Mouse (Mus musculus) CD4-positive, CD25-positive, alpha-beta regulatory T cell, adult 2 months (primary cell): ENCODE data around the gene Tab2.
A peak's percentile ranks its signal among the peaks of the same experiment; 100 is the strongest.

ENCODE experiments used
- DNase-seq: peaks from one replicate; pipeline ENCODE4 v3.0.0-alpha.2; 2012; ENCODE audit warnings: low read depth, low spot score

Gene Tab2

DNA sequence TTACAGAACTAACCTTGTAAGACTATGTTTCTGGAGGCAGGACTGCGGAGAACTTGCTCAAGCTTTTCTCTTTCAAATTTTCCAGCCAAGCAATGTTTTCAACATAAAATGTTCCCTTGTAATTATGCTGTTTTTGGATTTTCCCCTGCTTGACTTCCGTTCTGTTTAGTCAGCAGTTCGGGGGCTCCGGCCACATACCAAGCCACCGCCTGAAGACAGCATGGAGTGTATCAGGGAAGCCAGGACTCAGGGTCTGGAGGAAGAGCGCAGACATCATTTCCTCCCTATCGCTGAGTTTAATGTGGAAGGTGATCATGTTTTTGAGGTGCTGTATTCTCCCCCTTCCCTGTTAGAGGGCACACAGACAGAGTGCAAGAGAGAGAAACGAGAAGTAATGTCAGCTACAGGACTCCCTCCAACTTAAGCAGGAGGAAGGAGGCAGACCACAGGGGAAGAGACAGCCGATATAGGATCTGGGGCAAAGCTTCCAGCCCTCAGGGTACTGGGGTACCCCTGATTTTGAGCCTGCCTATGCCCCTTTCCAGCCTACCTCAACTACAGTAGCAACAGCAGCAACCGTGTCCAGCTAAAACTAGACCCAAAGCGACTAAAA, 67.7 kb downstream of the Tab2 start:
- no peak for DNase-seq

DNA sequence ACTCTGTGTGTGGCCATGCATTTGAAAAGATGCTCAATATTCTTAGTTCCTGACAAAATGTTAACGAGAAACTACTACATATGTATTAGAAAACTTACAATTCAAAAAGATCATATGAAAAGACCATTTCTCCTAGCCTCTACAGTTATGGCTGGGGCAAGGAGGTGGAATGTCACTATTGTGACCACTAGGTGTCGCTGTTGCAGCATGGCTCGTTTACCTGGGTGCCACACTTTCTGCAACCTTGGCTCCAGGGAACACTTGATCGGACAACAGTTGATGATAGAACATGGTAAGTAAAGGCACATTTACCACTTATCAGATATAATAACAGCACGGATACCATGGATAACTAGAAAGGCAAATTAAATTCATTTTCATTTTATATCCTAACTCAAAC, 72.5 kb downstream of the Tab2 start:
- DNase-seq: peak; percentile 91

DNA sequence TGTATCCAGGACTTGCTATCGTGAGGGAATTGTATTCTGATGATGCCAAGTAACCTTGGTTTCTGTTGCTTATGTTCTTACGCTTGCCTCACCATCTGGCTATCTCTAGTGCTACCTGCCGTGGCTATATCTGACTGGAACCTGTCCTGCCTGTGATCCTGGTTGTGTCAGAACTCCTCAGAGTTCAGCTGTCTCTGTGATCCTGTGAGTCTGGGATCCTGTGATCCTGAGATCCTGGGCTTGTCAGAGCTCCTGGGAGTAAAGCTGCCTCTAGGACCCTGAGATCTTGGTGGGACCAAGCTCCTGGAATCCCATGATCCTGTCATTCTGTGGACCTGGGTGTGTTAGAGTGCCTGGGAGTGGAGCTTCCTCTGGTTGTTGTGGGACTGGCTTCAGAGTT, 74.1 kb downstream of the Tab2 start:
- no peak for DNase-seq

DNA sequence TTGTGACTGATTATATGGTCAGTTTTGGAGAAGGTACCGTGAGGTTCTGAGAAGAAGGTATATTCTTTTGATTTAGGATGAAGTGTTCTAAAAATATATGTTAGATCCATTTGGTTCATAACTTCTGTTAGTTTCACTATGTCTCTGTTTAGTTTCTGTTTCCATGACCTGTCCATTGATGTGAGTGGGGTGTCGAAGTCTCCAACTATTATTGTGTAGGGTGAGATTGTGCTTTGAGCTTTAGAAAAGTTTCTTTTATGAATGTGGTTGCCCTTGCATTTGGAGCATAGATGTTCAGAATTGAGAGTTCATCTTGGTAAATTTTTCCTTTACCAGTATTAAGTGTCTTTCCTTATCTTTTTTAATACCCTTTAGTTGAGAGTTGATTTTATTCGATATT, 75.7 kb downstream of the Tab2 start:
- DNase-seq: peak; percentile 27

GRCm38 (mm10) chr10:7874194-7874593, 81.8 kb downstream of the Tab2 start:
- DNase-seq: no peak

DNA sequence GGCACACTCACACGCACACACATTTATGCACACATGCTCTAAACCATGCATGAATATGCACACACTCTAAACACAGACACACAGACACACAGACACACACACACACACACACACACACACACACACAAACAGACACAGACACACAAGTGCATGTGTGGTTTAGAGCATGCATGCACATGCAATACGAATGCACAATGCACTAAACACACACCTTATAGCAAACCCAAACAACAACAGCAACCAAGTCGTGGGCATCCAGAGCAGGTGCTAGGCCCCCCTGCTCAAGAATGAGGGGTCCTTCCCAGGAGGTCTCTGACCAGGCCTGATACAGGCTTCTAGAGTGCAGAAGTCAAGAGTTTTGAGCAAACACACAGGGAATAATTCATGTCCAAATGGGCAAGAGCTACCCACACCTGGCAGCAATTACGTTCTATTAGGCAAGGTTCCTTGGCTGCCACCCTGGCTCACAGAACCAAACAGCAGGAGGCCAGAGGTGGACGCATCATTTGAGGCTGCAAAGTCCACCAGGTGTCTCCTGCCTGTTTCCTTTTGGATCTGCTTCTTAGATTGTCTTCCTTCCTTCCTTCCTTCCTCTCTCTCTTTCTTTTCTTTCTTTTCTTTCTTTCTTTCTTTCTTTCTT, 84.5 kb downstream of the Tab2 start:
- DNase-seq: no peak

DNA sequence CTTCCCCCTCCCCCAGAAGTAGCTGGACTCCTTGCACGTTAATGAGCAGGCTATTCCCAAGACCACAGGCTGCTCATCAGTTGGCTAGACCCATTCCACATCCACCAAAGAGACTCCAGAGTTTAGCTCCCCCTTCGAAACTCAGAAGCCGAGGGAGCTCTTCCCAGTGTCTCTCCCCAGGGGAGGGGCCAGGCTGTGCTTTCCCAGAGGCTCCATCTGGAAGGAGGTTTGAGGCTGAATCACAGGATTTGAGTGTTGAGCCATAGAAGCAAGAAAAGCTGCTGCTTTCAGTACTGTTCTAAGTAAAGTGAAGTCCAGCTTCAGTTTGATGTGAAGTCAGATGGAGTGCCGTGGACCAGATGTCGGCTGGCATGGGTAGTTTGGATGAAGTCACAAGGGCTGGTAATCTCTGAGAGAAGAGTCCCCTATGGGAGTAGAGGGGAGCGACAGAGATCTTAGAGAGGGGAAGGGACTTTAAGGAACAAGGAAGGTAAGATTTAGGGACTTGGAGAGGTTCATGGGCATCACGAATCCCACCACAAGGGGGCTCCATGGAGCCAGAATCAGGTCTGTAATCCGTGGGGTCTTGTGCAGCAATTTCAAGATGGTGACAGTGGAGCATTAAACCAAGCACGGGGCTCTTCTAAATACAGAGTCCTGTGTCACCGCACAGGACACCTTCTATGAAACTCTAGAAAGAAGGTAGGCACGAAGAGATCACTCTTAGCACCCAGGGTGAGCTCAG, 85.3 kb downstream of the Tab2 start:
- peak; percentile 77 for DNase-seq

DNA sequence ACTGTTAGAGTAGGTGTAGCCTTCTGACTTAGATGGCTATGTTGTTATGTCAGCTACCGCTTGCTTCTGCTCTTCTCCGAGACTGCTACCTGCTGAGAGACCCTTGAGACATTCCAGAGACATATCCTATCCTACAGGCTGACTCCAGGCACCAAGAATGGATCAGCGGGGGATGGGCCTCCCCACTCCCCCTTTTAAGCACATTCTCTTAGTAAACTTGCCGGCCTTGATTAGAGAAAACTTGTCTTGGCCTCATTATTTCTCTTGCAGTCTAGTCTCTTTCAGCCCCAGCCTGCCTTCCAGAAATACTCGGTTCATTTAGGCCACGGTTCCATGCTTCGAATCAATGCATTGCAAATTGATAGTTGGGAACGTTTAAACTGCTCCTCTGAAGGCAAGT, 86.3 kb downstream of the Tab2 start:
- DNase-seq: no peak

- no peak for DNase-seq
These were observed 88.4 kb downstream of the Tab2 start for GRCm38 (mm10) chr10:7867666-7868030.

DNA sequence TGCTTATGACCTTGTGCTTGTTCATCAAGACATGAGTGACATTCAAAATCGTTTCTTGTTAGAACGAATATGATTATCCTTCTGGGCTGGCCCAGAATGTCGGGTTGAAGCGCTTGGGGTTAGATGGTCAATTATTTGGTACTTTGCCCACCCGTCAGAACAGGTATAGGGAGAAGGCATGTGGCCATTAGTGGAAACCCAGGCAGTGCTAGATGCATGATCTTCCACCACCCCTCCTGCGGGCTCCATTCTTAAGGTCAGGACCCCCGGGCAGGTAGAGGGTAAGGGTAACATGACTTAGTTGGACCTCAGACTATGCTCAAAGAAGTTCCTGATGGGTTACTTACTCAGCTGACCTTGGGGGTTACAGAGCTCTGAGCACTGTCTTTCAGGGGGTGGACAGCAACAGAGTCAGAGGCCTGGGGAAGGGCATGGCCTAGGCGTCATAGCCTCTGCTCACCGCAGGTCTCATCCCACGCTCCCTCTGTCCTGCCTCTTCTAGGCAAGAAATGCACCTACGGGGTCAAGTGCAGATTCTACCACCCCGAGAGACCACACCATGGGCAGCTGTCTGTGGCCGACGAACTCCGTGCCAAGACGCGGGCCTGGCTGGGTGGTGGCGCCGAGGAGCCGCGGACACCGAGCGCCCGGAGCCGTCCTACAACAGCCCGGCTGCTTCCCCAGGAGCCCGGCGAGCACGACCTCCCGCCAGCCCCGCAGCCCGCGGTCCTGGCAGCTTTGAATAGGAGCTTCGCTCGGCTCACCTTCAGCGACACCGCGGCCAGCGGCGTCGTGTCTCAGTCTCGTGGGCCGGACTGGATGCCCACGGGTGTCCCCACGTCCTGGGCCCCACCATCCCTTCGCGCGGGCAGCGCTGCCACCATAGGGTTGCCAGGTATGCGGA, 89.0 kb downstream of the Tab2 start:
- DNase-seq: no peak

- no peak for DNase-seq
These were observed 91.2 kb downstream of the Tab2 start for GRCm38 (mm10) chr10:7864806-7865205.

DNA sequence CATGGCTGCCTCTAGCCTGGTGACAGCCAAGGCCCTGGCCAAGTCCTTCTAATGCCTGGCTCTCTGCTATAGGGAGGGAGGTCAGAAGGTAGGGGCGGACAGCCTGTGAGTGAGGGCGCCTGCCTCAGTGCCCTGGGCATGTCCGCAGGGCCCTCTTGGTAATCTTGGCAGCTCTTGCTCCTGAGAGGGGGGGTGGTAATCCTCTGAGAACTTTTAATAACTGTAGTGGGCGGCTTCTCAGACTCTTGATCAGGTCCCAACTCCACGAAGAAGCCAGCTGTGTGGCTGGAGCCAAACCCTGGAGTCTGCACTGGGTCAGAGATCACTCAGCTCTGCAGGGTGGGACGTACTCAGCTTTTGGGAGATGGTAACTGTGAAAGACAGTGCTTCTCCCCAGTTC, 91.8 kb downstream of the Tab2 start:
- DNase-seq: no peak

GRCm38 (mm10) chr10:7863411-7863810, 92.6 kb downstream of the Tab2 start:
- DNase-seq: no peak

- no peak for DNase-seq
These were observed 93.9 kb downstream of the Tab2 start for GRCm38 (mm10) chr10:7861937-7862657.

DNA sequence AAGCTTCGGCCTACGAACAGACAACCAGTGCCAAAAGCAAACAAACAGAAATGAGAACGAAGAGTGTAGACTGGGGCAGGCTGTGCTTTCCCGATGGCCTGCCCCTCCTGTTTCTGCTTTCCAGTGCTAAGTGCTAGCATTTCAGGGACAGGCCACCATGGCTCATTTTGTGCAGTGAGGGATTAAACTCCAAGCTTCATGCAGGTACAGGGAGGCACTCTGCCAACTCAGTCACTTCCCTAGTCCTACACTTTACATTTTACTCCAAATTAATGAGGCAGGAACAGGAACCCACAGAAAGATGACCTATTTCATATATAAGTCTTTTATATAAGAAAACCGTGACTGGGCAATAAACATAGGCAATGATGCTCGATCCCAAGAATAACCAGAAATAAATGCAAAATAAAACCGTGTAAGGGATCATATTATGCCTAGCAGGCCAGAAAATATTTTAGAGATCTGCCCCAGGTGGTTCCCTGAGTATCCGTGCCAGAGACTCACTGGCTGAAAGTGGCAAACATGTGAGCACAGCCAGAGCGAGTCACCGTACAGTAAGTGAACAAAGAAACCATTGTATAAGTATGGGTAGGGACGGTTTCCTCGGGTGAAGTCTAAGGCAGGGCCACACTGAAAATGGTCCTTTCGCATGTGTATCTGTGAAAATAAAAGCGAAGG, 94.6 kb downstream of the Tab2 start:
- DNase-seq: no peak

GRCm38 (mm10) chr10:7860494-7860893, 95.5 kb downstream of the Tab2 start:
- no peak for DNase-seq
